In the genomic region with DNA sequence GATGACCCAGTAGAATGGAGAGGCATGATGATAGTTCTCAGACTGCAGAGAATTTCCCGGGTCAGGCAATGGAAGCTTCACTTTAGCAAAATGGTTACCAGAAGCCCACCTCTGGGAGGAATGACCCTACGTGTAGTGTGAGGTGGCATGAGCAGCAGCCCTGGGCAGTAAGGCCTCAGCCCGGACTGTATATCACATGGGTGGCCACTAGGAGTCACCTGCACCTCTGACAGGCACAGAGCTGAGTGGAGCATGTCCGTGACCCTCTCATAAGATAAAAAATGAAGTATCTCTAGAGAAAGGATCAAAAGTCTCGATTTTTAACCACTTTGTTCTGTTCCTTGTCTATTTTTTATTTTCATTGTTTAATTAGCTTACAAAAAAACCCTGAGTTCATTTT, we compare ENCODE assay signal across 8 mouse cellular contexts. TPM values are rescaled to one million over a fixed set of nuclear protein-coding genes. Genes with fewer than 3 reads are reported as not detected.
DNase-seq lines count a peak whose midpoint lies in the region; ATAC-seq and TF ChIP-seq lines count a peak whose summit lies in the region.

No protein-coding gene starts in this region.

- 42% methylated on average over 5 of the region's 5 CpGs for WGBS in kidney, adult 2 months
- WGBS in kidney, embryonic 14.5 days: 45% methylated on average over 5 of the region's 5 CpGs

- H3K9ac ChIP-seq in kidney, embryonic 14.5 days (ENCODE audit: low read depth, low read length): no peak overlapping the region

- ATAC-seq in kidney, embryonic 14.5 days (ENCODE audit: low FRiP score, low TSS enrichment): no peak
- ATAC-seq in megakaryocyte-erythroid progenitor cell, adult 5-6 weeks (replicated peaks; ENCODE audit: low FRiP score, low TSS enrichment, poor library complexity, severe bottlenecking): peak; percentile 94

- no peaks in the 10 kb centered on the region for H3K36me3 ChIP-seq in kidney, adult 2 months (ENCODE audit: control insufficient read depth, insufficient read depth, low read length)
- no peaks in the 10 kb centered on the region for H3K36me3 ChIP-seq in kidney, embryonic 14.5 days (ENCODE audit: control insufficient read depth, insufficient read depth, low read length)

- H3K27me3 ChIP-seq in kidney, adult 2 months (replicated peaks; ENCODE audit: control insufficient read depth, insufficient read depth, low read length): no peaks in the 10 kb centered on the region
- H3K27me3 ChIP-seq in kidney, embryonic 14.5 days (ENCODE audit: control insufficient read depth, insufficient read depth, low read length): no peaks in the 10 kb centered on the region; the same call in 1 of the 2 replicates

- H3K4me3 ChIP-seq in kidney, adult 2 months (ENCODE audit: insufficient read depth, low read depth, low read length): no peak overlapping the region
- H3K4me3 ChIP-seq in kidney, embryonic 14.5 days (ENCODE audit: low read length): no peak overlapping the region

- H3K4me1 ChIP-seq in kidney, adult 2 months (ENCODE audit: control insufficient read depth, insufficient read depth, low read length): no peaks in the 10 kb centered on the region
- H3K4me1 ChIP-seq in kidney, embryonic 14.5 days (ENCODE audit: control insufficient read depth, insufficient read depth, low read length): no peaks in the 10 kb centered on the region

- no peak for TF ChIP-seq POLR2A in kidney, adult 2 months (IDR thresholded peaks at IDR 0.05; ENCODE audit: low read depth, low read length)

- no peak overlapping the region for H3K4me2 ChIP-seq in kidney, embryonic 14.5 days (replicated peaks; ENCODE audit: low read depth, low read length)

- H3K9me3 ChIP-seq in kidney, embryonic 14.5 days (ENCODE audit: control insufficient read depth, low read length): no peaks in the 10 kb centered on the region

- DNase-seq in kidney, adult 2 months: peak; percentile 19
- peak; percentile 22 for DNase-seq in NIH3T3 (ENCODE audit: low read depth)
- peak; percentile 30 for DNase-seq in embryo, embryonic 11 days
- no peak for DNase-seq in layer of hippocampus, adult 11-12 months (ENCODE audit: low spot score)
- DNase-seq in gastrocnemius, adult 8-10 months (ENCODE audit: low spot score in 2 of 2): no peak
- DNase-seq in layer of hippocampus, postnatal 14 days (ENCODE audit: low spot score in 2 of 2): no peak

- H3K27ac ChIP-seq in kidney, adult 2 months (ENCODE audit: insufficient read depth, low read depth, low read length): no peak overlapping the region
- H3K27ac ChIP-seq in kidney, embryonic 14.5 days (ENCODE audit: low read depth, low read length): no peak overlapping the region

- TF ChIP-seq CTCF in kidney, adult 2 months (conservative IDR thresholded peaks at IDR 0.05; ENCODE audit: insufficient read depth, insufficient read length, low read depth, low read length): peak; percentile 58

RNA-seq across cellular contexts. Expression of gene Cpb2, which starts 14.4 kb away (rescaled TPM):
- polyA plus RNA-seq in kidney, adult 2 months (2012; rRNA removed): 2.0 and 2.6 TPM in 2 replicates
- polyA plus RNA-seq in kidney, embryonic 14.5 days (2014; fragmentation: Nextera tagmentation; extraction: Ambion mirVana): 13.2 and 14.6 TPM in 2 replicates
- not detected in 2 replicates for total RNA-seq in megakaryocyte-erythroid progenitor cell, adult 5-6 weeks (2014; fragmentation: Nextera tagmentation)
- not detected in 2 replicates for total RNA-seq in megakaryocyte-erythroid progenitor cell, adult 5-6 weeks (2017)
- total RNA-seq in gastrocnemius, adult 8-10 months (2022): not detected
- not detected for total RNA-seq in layer of hippocampus, postnatal 14 days (2021)

RNA-seq across cellular contexts. Expression of gene Zc3h13, which starts 27.7 kb away (rescaled TPM):
- polyA plus RNA-seq in kidney, adult 2 months (2012; rRNA removed): 6.4 and 7.0 TPM in 2 replicates
- polyA plus RNA-seq in kidney, embryonic 14.5 days (2014; fragmentation: Nextera tagmentation; extraction: Ambion mirVana): 32.4 and 40.2 TPM in 2 replicates
- 28.2 and 28.7 TPM in 2 replicates for total RNA-seq in megakaryocyte-erythroid progenitor cell, adult 5-6 weeks (2014; fragmentation: Nextera tagmentation)
- 34.0 and 41.2 TPM in 2 replicates for total RNA-seq in megakaryocyte-erythroid progenitor cell, adult 5-6 weeks (2017)
- total RNA-seq in gastrocnemius, adult 8-10 months (2022): 10 to 100 TPM; 14.3 to 19.1 (median 17.7) TPM
- 10 to 100 TPM; 53.1 to 55.8 TPM for total RNA-seq in layer of hippocampus, postnatal 14 days (2021)

Comparison
In these comparisons a context has a peak if more than half of its experiments do, and no peak if none do; other contexts are left out.
1. DNase-seq: peak in kidney, adult 2 months (single experiment), NIH3T3 (single experiment) and embryo, embryonic 11 days (single experiment); none in layer of hippocampus, adult 11-12 months (single experiment), gastrocnemius, adult 8-10 months (0 of 2) and layer of hippocampus, postnatal 14 days (0 of 2).